Mouse (Mus musculus): ENCODE measurements around the gene Gm4450.
"Not testable (repeated sequence)": the region's sequence is repeated elsewhere in the genome, so short reads cannot be mapped to it uniquely, and the experiment has no call there.

- not testable (repeated sequence) for TF ChIP-seq CTCF, EP300 (IDR thresholded peaks at IDR 0.05; ENCODE audit: low read depth)
Observed at GRCm38 (mm10) chr3:98469323-98469722, 12.4 kb upstream of the Gm4450 start.

Measured in heart, postnatal 0 days (tissue).